Mouse (Mus musculus) G1E-ER4 (cell line): ENCODE results near the gene Aco1. TPM values are rescaled to one million over a fixed set of nuclear protein-coding genes. Genes with fewer than 3 reads are reported as not detected.

ENCODE experiments used
- GATA1 ChIP-seq: IDR thresholded peaks from one replicate; pipeline ENCODE4 v1.8.0; 2012; ENCODE audit warnings: low read length, inconsistent platforms
- polyA plus RNA-seq: library from polyadenylated mRNA; stranded (reverse); fragments of >175 nt; gene quantifications from 2 replicates; pipeline ENCODE4 v1.2.3, GENCODE M21; 2012

The Aco1 gene
- polyA plus RNA-seq, 1 experiment = 25.3 TPM

GRCm38 (mm10) chr4:40226095-40226494 lies 83.2 kb downstream of the Aco1 start:
- TF ChIP-seq GATA1 = no peak

- no peak for TF ChIP-seq GATA1
These were observed 84.2 kb downstream of the Aco1 start for GRCm38 (mm10) chr4:40227131-40227530.

- TF ChIP-seq GATA1 = no peak
These were observed 85.0 kb downstream of the Aco1 start for GRCm38 (mm10) chr4:40227886-40228285.

- no peak for TF ChIP-seq GATA1
These were observed 86.8 kb downstream of the Aco1 start for GRCm38 (mm10) chr4:40229723-40230122.

GRCm38 (mm10) chr4:40233062-40233664 lies 90.3 kb downstream of the Aco1 start:
- TF ChIP-seq GATA1 = no peak

GRCm38 (mm10) chr4:40234256-40234655 lies 91.4 kb downstream of the Aco1 start:
- TF ChIP-seq GATA1 = no peak

- no peak for TF ChIP-seq GATA1
These were observed 93.9 kb downstream of the Aco1 start for GRCm38 (mm10) chr4:40236829-40237228.

GRCm38 (mm10) chr4:40238483-40239408 lies 95.9 kb downstream of the Aco1 start:
- TF ChIP-seq GATA1 = no peak

- no peak for TF ChIP-seq GATA1
These were observed 96.8 kb downstream of the Aco1 start, which contains the start of gene Ddx58 for GRCm38 (mm10) chr4:40239409-40240271. Gene Ddx58, minus strand, starts transcription at chr4:40239828.

GRCm38 (mm10) chr4:40240272-40240744 lies 97.4 kb downstream of the Aco1 start:
- TF ChIP-seq GATA1 = no peak

GRCm38 (mm10) chr4:40241928-40242327 lies 99.0 kb downstream of the Aco1 start:
- no peak for TF ChIP-seq GATA1

GRCm38 (mm10) chr4:40243006-40243405 lies 100.1 kb downstream of the Aco1 start:
- no peak for TF ChIP-seq GATA1

- TF ChIP-seq GATA1 = no peak
These were observed 101.2 kb downstream of the Aco1 start for GRCm38 (mm10) chr4:40244035-40244434.

Other genes starting within 250 kb of the Aco1 start
- 0.10 and 0.12 TPM in 2 replicates for gene Ddx58, start 96.7 kb downstream of the Aco1 start, polyA plus RNA-seq
- gene Smim27, start 126.5 kb downstream of the Aco1 start, polyA plus RNA-seq = 20.1 and 28.1 TPM in 2 replicates
- gene Topors, start 126.8 kb downstream of the Aco1 start, polyA plus RNA-seq = 8.7 and 9.9 TPM in 2 replicates
- 223 and 274 TPM in 2 replicates for gene Ndufb6, start 136.3 kb downstream of the Aco1 start, polyA plus RNA-seq